Mouse (Mus musculus) hematopoietic stem cell, adult 5-6 weeks (primary cell): ENCODE data around the gene Cd5. TPM values are rescaled to one million over a fixed set of nuclear protein-coding genes. Genes with fewer than 3 reads are reported as not detected.
A peak's percentile ranks its signal among the peaks of the same experiment; 100 is the strongest.

ENCODE experiments used
- ATAC-seq, 2 experiments: fragments of 125-278 bp in 1 of 2; replicated peaks in 1 of 2; 2 replicates each; pipeline ENCODE4 v1.8.0; 2016 to 2017; ENCODE audit warnings: inconsistent platforms in 2 of 2, mild to moderate bottlenecking in 2 of 2, moderate number of reproducible peaks in 2 of 2, low read depth in 1 of 2, moderate TSS enrichment in 1 of 2; ENCODE audit not compliant: low FRiP score in 2 of 2, poor library complexity in 2 of 2, severe bottlenecking in 2 of 2, insufficient read depth in 1 of 2, low TSS enrichment in 1 of 2
- total RNA-seq: library from RNA; stranded (forward); fragments of 172-1452, 232-1000 nt; gene quantifications from 2 replicates; pipeline ENCODE4 v1.2.3, GENCODE M21; 2017

Cd5 gene
- total RNA-seq, 1 experiment from 2014 or later: 4.5 TPM

GRCm38 (mm10) chr19:10692361-10692760 lies 46.4 kb downstream of the Cd5 start:
- ATAC-seq: no peak

GRCm38 (mm10) chr19:10691660-10692059 lies 47.1 kb downstream of the Cd5 start:
- no peak for ATAC-seq

- ATAC-seq: no peak
These were observed 47.7 kb downstream of the Cd5 start for GRCm38 (mm10) chr19:10691121-10691520.

GRCm38 (mm10) chr19:10690336-10690735 lies 48.5 kb downstream of the Cd5 start:
- no peak for ATAC-seq

- ATAC-seq: no peak
These were observed 49.2 kb downstream of the Cd5 start for GRCm38 (mm10) chr19:10689470-10690166.

GRCm38 (mm10) chr19:10688537-10689352 lies 50.1 kb downstream of the Cd5 start, which contains the start of gene Vps37c:
Gene Vps37c, plus strand, starts transcription at chr19:10688735.
- peak; percentile 68 to 87 for ATAC-seq

GRCm38 (mm10) chr19:10685727-10686126 lies 53.1 kb downstream of the Cd5 start:
- ATAC-seq: no peak

GRCm38 (mm10) chr19:10685081-10685480 lies 53.7 kb downstream of the Cd5 start:
- no peak for ATAC-seq

GRCm38 (mm10) chr19:10681571-10681970 lies 57.2 kb downstream of the Cd5 start:
- ATAC-seq: no peak

- ATAC-seq: no peak
These were observed 60.1 kb downstream of the Cd5 start for GRCm38 (mm10) chr19:10678772-10679067.

GRCm38 (mm10) chr19:10677915-10678771 lies 60.7 kb downstream of the Cd5 start, which contains the start of gene Pga5:
Gene Pga5, minus strand, starts transcription at chr19:10678071.
- peak in 1 of 2 experiments; percentile 79; a peak in 2 of 4 replicates for ATAC-seq

GRCm38 (mm10) chr19:10676656-10677055 lies 62.1 kb downstream of the Cd5 start:
- ATAC-seq: no peak

GRCm38 (mm10) chr19:10673275-10673674 lies 65.5 kb downstream of the Cd5 start:
- no peak for ATAC-seq

- ATAC-seq: no peak
These were observed 66.9 kb downstream of the Cd5 start for GRCm38 (mm10) chr19:10671854-10672417.

GRCm38 (mm10) chr19:10671319-10671718 lies 67.5 kb downstream of the Cd5 start:
- no peak for ATAC-seq
